Mouse (Mus musculus) liver, embryonic 14.5 days (tissue): ENCODE data around the gene Phf23.

Source experiments
- CTCF ChIP-seq: IDR thresholded peaks from 2 replicates; pipeline ENCODE4 v1.5.1; 2016; ENCODE audit warnings: antibody characterized with exemption, low read depth, control low read depth
- EP300 ChIP-seq: IDR thresholded peaks from 2 replicates; pipeline ENCODE4 v1.6.1; 2016; ENCODE audit warnings: antibody characterized with exemption, low read depth

DNA sequence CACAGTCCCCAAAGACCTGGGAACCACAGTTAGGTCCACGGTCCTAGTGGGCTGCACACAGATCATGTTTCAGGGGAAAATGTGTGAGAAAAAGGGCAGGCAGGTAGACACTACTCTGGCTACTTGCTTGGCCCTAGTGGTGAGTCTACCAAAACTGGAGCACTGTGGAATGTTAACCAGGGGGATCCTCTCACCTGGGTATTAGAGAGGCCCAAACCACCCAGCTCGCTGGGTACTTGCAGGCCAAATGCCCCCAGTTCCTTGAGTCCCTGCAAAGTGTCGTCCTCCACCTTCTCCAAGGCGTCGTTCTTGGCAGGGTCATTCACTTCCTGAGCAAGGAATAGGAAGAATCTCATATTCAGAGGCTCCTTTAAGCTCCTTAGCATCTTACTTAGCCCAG, 18.5 kb downstream of the Phf23 start:
- TF ChIP-seq CTCF: no peak
- no peak for TF ChIP-seq EP300
